Mouse (Mus musculus): ENCODE data around the gene Tet1. TPM values are rescaled to one million over a fixed set of nuclear protein-coding genes. Genes with fewer than 3 reads are reported as not detected.

Gene Tet1
- polyA plus RNA-seq, 1 experiment from 2014 or later = 28.7 TPM

GRCm38 (mm10) chr10:62865167-62866034 lies 43.4 kb downstream of the Tet1 start:
- ATAC-seq (ENCODE audit: insufficient number of reproducible peaks, insufficient read depth, low FRiP score, low TSS enrichment, low read depth) = peak; percentile 89
- Histone ChIP-seq H3K27me3 (no peaks in the 10 kb centered on the region), H3K9me3 (peaks cover 5% of the 10 kb centered on the region), H3K36me3 (peaks cover 16% of the 10 kb centered on the region), H3K4me2 (peak overlapping the region; percentile 81), H3K4me3 (replicated peaks) (peak overlapping the region; percentile 48), H3K9ac (replicated peaks) (peak overlapping the region; percentile 76), H3K27ac (peak overlapping the region; percentile 90), H3K4me1 (replicated peaks) (peaks cover 28% of the 10 kb centered on the region)
- WGBS = 2% methylated on average over 28 of the region's 28 CpGs

GRCm38 (mm10) chr10:62863563-62863962 lies 45.2 kb downstream of the Tet1 start:
- H3K27ac ChIP-seq = peak overlapping the region; percentile 19; the same call in 1 of the 2 replicates
- WGBS = 67% methylated on average over 3 of the region's 3 CpGs

GRCm38 (mm10) chr10:62862435-62862834 lies 46.4 kb downstream of the Tet1 start:
- 94% methylated on average over 1 of the region's 1 CpGs for WGBS

More at GRCm38 (mm10) chr10:62863563-62863962, 45.2 kb downstream of the Tet1 start:
- Histone ChIP-seq H3K9ac (replicated peaks) (no peak overlapping the region), H3K9me3 (peaks cover 5% of the 10 kb centered on the region), H3K4me3 (replicated peaks) (peak overlapping the region; percentile 19), H3K36me3 (peaks cover 20% of the 10 kb centered on the region), H3K4me1 (replicated peaks) (peaks cover 28% of the 10 kb centered on the region), H3K4me2 (peak overlapping the region; percentile 81), H3K27me3 (no peaks in the 10 kb centered on the region)
- no peak for ATAC-seq (ENCODE audit: insufficient number of reproducible peaks, insufficient read depth, low FRiP score, low TSS enrichment, low read depth)

GRCm38 (mm10) chr10:62858967-62859366 lies 49.8 kb downstream of the Tet1 start:
- H3K9me3 ChIP-seq = peaks cover 5% of the 10 kb centered on the region
- ATAC-seq (ENCODE audit: insufficient number of reproducible peaks, insufficient read depth, low FRiP score, low TSS enrichment, low read depth) = no peak
- no peak overlapping the region for H3K4me3 ChIP-seq (replicated peaks)
- peaks cover 20% of the 10 kb centered on the region for H3K4me1 ChIP-seq (replicated peaks)
- H3K36me3 ChIP-seq = peaks cover 20% of the 10 kb centered on the region
- no peak overlapping the region for H3K4me2 ChIP-seq
- H3K27ac ChIP-seq = no peak overlapping the region
- H3K27me3 ChIP-seq = no peaks in the 10 kb centered on the region
- H3K9ac ChIP-seq (replicated peaks) = no peak overlapping the region
- 95% methylated on average over 5 of the region's 5 CpGs for WGBS

More at GRCm38 (mm10) chr10:62862435-62862834, 46.4 kb downstream of the Tet1 start:
- no peak for ATAC-seq (ENCODE audit: insufficient number of reproducible peaks, insufficient read depth, low FRiP score, low TSS enrichment, low read depth)
- Histone ChIP-seq H3K9ac (replicated peaks) (no peak overlapping the region), H3K27me3 (no peaks in the 10 kb centered on the region), H3K4me2 (no peak overlapping the region), H3K4me1 (replicated peaks) (peaks cover 29% of the 10 kb centered on the region), H3K4me3 (replicated peaks) (no peak overlapping the region), H3K36me3 (peaks cover 20% of the 10 kb centered on the region), H3K27ac (no peak overlapping the region), H3K9me3 (peaks cover 5% of the 10 kb centered on the region)

- Histone ChIP-seq H3K9ac (replicated peaks) (no peak overlapping the region), H3K27ac (peak overlapping the region; percentile 76), H3K4me2 (peak overlapping the region; percentile 13; the same call in 1 of the 2 replicates), H3K9me3 (no peaks in the 10 kb centered on the region), H3K4me3 (replicated peaks) (no peak overlapping the region), H3K27me3 (no peaks in the 10 kb centered on the region), H3K4me1 (replicated peaks) (peaks cover 10% of the 10 kb centered on the region), H3K36me3 (peaks cover 13% of the 10 kb centered on the region)
- ATAC-seq (ENCODE audit: insufficient number of reproducible peaks, insufficient read depth, low FRiP score, low TSS enrichment, low read depth) = peak; percentile 86
- 58% methylated on average over 10 of the region's 10 CpGs for WGBS
Measured at GRCm38 (mm10) chr10:62856690-62857290, 52.0 kb downstream of the Tet1 start.

- Histone ChIP-seq H3K36me3 (peaks cover 8% of the 10 kb centered on the region; the same call in 1 of the 2 replicates), H3K4me2 (no peak overlapping the region), H3K9me3 (no peaks in the 10 kb centered on the region), H3K4me1 (replicated peaks) (peaks cover 10% of the 10 kb centered on the region), H3K27ac (no peak overlapping the region), H3K4me3 (replicated peaks) (no peak overlapping the region), H3K27me3 (no peaks in the 10 kb centered on the region), H3K9ac (replicated peaks) (no peak overlapping the region)
- 84% methylated on average over 2 of the region's 2 CpGs for WGBS
- no peak for ATAC-seq (ENCODE audit: insufficient number of reproducible peaks, insufficient read depth, low FRiP score, low TSS enrichment, low read depth)
Measured at GRCm38 (mm10) chr10:62854992-62855391, 53.8 kb downstream of the Tet1 start.

- H3K36me3 ChIP-seq = peaks cover 8% of the 10 kb centered on the region; the same call in 1 of the 2 replicates
- H3K9ac ChIP-seq (replicated peaks) = no peak overlapping the region
- H3K27me3 ChIP-seq = no peaks in the 10 kb centered on the region
- peaks cover 10% of the 10 kb centered on the region for H3K4me1 ChIP-seq (replicated peaks)
- no peak overlapping the region for H3K4me3 ChIP-seq (replicated peaks)
- WGBS = 81% methylated on average over 4 of the region's 4 CpGs
- no peaks in the 10 kb centered on the region for H3K9me3 ChIP-seq
- H3K4me2 ChIP-seq = no peak overlapping the region
- no peak overlapping the region for H3K27ac ChIP-seq
- no peak for ATAC-seq (ENCODE audit: insufficient number of reproducible peaks, insufficient read depth, low FRiP score, low TSS enrichment, low read depth)
Measured at GRCm38 (mm10) chr10:62854581-62854980, 54.2 kb downstream of the Tet1 start.

GRCm38 (mm10) chr10:62851578-62851977 lies 57.2 kb downstream of the Tet1 start:
- WGBS = 89% methylated on average over 7 of the region's 7 CpGs
- peaks cover 11% of the 10 kb centered on the region; the same call in 1 of the 2 replicates for H3K36me3 ChIP-seq
- H3K4me3 ChIP-seq (replicated peaks) = no peak overlapping the region
- peaks cover under 1% of the 10 kb centered on the region for H3K4me1 ChIP-seq (replicated peaks)
- ATAC-seq (ENCODE audit: insufficient number of reproducible peaks, insufficient read depth, low FRiP score, low TSS enrichment, low read depth) = no peak
- H3K27ac ChIP-seq = no peak overlapping the region
- H3K27me3 ChIP-seq = no peaks in the 10 kb centered on the region
- no peak overlapping the region for H3K9ac ChIP-seq (replicated peaks)
- no peak overlapping the region for H3K4me2 ChIP-seq
- no peaks in the 10 kb centered on the region for H3K9me3 ChIP-seq

GRCm38 (mm10) chr10:62851025-62851424 lies 57.8 kb downstream of the Tet1 start:
- Histone ChIP-seq H3K27ac (no peak overlapping the region), H3K9ac (replicated peaks) (no peak overlapping the region), H3K9me3 (no peaks in the 10 kb centered on the region), H3K4me2 (no peak overlapping the region), H3K4me3 (replicated peaks) (no peak overlapping the region), H3K27me3 (no peaks in the 10 kb centered on the region), H3K36me3 (peaks cover 11% of the 10 kb centered on the region; the same call in 1 of the 2 replicates), H3K4me1 (replicated peaks) (no peaks in the 10 kb centered on the region)
- no peak for ATAC-seq (ENCODE audit: insufficient number of reproducible peaks, insufficient read depth, low FRiP score, low TSS enrichment, low read depth)
- WGBS = 62% methylated on average over 4 of the region's 4 CpGs

GRCm38 (mm10) chr10:62848783-62849182 lies 60.0 kb downstream of the Tet1 start:
- ATAC-seq (ENCODE audit: insufficient number of reproducible peaks, insufficient read depth, low FRiP score, low TSS enrichment, low read depth) = no peak
- Histone ChIP-seq H3K9me3 (no peaks in the 10 kb centered on the region), H3K4me2 (no peak overlapping the region), H3K36me3 (peaks cover 11% of the 10 kb centered on the region; the same call in 1 of the 2 replicates), H3K27ac (no peak overlapping the region), H3K27me3 (no peaks in the 10 kb centered on the region), H3K4me3 (replicated peaks) (no peak overlapping the region), H3K4me1 (replicated peaks) (peaks cover 3% of the 10 kb centered on the region; the same call in 1 of the 2 replicates), H3K9ac (replicated peaks) (no peak overlapping the region)
- 96% methylated on average over 2 of the region's 2 CpGs for WGBS

- 69% methylated on average over 12 of the region's 12 CpGs for WGBS
- Histone ChIP-seq H3K27ac (no peak overlapping the region), H3K4me1 (replicated peaks) (peaks cover 9% of the 10 kb centered on the region; the same call in 1 of the 2 replicates), H3K9ac (replicated peaks) (no peak overlapping the region), H3K4me2 (no peak overlapping the region), H3K36me3 (peaks cover 8% of the 10 kb centered on the region; the same call in 1 of the 2 replicates), H3K27me3 (no peaks in the 10 kb centered on the region), H3K9me3 (no peaks in the 10 kb centered on the region), H3K4me3 (replicated peaks) (no peak overlapping the region)
- ATAC-seq (ENCODE audit: insufficient number of reproducible peaks, insufficient read depth, low FRiP score, low TSS enrichment, low read depth) = no peak
Measured at GRCm38 (mm10) chr10:62847069-62847626, 61.6 kb downstream of the Tet1 start.

Measured in limb, embryonic 12.5 days (tissue).